ENCODE assay signal across 14 mouse cellular contexts in the genomic region with DNA sequence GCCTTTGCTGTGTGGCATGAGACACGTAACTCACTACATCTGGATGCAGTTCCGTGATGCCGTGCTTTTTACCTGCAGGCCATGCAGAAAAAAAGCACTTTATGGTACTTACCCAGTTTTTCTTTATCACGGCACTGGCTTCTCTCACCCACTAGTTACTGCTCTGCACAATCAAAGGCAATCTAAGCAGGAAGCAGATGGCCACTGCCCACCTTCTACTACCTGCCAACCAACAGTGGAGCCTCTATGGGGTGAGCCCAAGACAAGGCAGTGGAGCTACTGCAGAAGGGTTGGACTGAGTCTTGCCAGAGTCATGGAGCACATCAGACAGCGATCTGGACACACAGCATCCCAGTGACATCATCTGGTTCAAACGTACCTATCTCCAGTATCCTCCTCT. TPM values are rescaled to one million over a fixed set of nuclear protein-coding genes. Genes with fewer than 3 reads are reported as not detected.
A peak's percentile ranks its signal among the peaks of the same experiment; 100 is the strongest.
DNase-seq lines count a peak whose midpoint lies in the region.
"Had no signal": no experiment of that assay in that cellular context is flagged by ENCODE, and none has a peak within 500 bp of the region (broad histone marks: within the 10 kb centered on the region; RNA-seq: fewer than 3 reads in every experiment).

No protein-coding gene starts in this region.

- intact Hi-C loops in heart, postnatal 36 days (cut with DNase I): no loop called here

- DNase-seq in layer of hippocampus, adult 9-11 months: peak; percentile 34
- DNase-seq in layer of hippocampus, postnatal 25 days (ENCODE audit: extremely low spot score in 1 of 2, low spot score in 1 of 2): no peak
- peak; percentile 35 for DNase-seq in right cerebral cortex, adult 18-20 months
- no peak for DNase-seq in right cerebral cortex, postnatal 14 days
- peak; percentile 21 for DNase-seq in telencephalon, adult 2 months (ENCODE audit: low read depth, low spot score)
- no peak for DNase-seq in heart, postnatal 36 days
- DNase-seq: adrenal gland, adult 2 months; adrenal gland, postnatal 10 days; adrenal gland, postnatal 25 days; cerebellum, adult 11-12 months; cerebellum, adult 2 months; cerebellum, adult 9-10 months; cerebellum, postnatal 10 days; cerebellum, postnatal 25 days had no signal

RNA-seq across cellular contexts. Expression of gene Taf4, which starts 52.4 kb away (rescaled TPM):
- 10 to 100 TPM; 19.4 to 21.0 TPM for total RNA-seq in layer of hippocampus, postnatal 25 days (2021)
- 10 to 100 TPM; 15.5 to 21.3 TPM for total RNA-seq in heart, postnatal 36 days (2021)

Comparison
In these comparisons a context has a peak if more than half of its experiments do, and no peak if none do; other contexts are left out.
1. DNase-seq: peak in layer of hippocampus, adult 9-11 months (single experiment), right cerebral cortex, adult 18-20 months (single experiment) and telencephalon, adult 2 months (single experiment); none in layer of hippocampus, postnatal 25 days (0 of 2), right cerebral cortex, postnatal 14 days (single experiment) and heart, postnatal 36 days (0 of 2).